Mouse (Mus musculus) neural tube, embryonic 10.5 days (tissue): ENCODE data around the gene Pnpla8.

Experiments
- DNase-seq: peaks from one replicate; pipeline ENCODE4 v3.0.0-alpha.2; 2017; ENCODE audit warnings: low spot score; ENCODE audit errors: extremely low spot score

Pnpla8 gene

GRCm38 (mm10) chr12:44346143-44346542 lies 125.0 kb downstream of the Pnpla8 start:
- no peak for DNase-seq

GRCm38 (mm10) chr12:44355116-44355515 lies 133.9 kb downstream of the Pnpla8 start:
- DNase-seq: no peak

GRCm38 (mm10) chr12:44357460-44357859 lies 136.3 kb downstream of the Pnpla8 start:
- DNase-seq: no peak

GRCm38 (mm10) chr12:44357881-44358280 lies 136.7 kb downstream of the Pnpla8 start:
- no peak for DNase-seq

GRCm38 (mm10) chr12:44371076-44371710 lies 150.0 kb downstream of the Pnpla8 start:
- DNase-seq: no peak
